Mouse (Mus musculus) liver (tissue): ENCODE measurements at regions not wholly inside any gene's neighbourhood (a gene's known extent, or its start where the extent isn't known, plus 50 kb on each side); places are given as distances from the start of the nearest gene placed in this dataset.
"Not testable (repeated sequence)": the region's sequence is repeated elsewhere in the genome, so short reads cannot be mapped to it uniquely, and the experiment has no call there.

ENCODE experiments used
- DNase-seq: peaks from one replicate; pipeline ENCODE4 v3.0.0-alpha.2; 2020; ENCODE audit warnings: mixed read lengths

DNA sequence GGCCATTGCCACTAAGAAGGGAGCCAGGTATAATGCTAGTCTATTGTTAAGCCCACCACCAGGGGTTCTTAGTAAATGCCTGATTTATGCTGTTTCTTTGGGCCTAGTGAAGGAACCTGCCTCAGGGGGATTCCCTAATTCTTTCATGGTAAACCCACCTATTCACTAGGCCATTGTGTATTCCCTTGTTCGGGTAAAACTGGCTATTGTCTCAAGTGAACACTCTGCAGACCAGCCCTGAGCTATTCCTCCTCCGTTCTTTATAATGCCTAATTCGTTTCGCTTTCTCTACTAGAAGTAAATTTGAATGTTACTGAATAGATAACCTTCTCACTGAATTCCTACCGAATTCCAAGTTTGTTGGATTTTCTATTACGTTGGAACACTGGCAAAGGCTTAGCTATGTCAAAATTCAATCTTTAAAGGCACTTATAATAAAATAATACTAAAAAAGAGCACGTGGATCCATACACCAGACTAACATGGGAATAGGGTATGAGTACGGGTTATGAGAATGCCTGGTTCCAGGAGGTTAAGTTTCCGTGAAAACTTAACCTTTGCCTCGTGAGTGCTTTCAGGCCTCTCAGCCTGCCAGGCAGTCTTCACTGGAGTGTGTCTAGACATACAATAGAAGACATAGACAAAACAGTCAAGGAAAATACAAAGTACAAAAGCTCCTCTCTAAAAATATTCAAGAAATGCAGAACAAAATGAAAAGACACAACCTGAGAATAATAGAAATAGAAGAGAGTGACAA, 536.8 kb upstream of the Cntn5 start:
- not testable (repeated sequence) for DNase-seq

DNA sequence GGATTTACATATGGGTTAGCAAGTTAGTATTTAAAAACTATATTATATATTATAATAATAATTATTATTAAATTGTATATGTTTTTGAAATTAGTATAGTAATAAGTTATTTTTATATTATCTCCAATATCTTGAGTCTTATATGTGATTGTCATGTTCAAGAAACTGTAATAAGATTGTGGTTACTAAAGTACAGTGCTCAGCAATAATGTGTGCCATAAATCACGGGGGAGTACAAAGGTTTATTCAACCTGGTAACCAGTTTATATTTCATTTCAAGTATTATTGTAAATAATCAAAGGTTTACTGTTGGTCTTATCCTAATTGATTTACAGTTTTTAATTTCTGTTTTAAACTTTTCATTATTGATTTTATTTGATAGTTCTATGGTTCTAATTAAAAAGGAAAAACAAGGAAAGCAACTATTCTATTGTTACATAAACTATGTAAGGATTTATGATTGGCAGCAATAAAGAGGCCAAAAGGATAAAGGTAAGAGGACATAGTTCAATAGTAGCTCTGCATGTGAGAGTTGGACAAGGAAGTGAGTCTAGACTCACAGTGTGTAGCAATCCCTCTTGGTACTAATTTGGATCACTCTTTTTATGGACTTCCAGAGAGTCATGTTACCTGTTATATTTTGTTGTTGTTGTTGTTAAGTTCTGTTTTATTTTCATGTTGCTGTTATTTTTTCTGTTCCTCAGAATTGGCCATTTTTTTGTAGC, 532.0 kb upstream of the Cntn5 start:
- no peak for DNase-seq

DNA sequence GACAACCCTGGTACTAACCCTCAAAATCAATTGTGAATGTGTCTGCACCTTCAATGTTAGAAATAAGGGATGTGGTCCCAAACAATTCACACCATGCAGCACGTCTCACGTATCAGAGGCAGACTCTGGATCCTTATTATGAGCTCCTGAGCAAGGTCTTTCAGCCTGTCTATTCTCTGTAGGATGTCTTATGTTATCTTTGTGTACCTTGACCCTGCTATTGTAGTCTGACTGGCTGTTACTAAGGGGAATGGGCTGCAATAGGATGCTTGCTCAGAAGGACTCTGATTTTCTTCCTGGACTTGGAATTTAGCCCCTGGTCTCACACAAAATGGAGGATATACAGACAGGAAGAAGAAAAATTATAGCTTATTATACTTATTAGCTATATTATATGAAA, 531.4 kb upstream of the Cntn5 start:
- no peak for DNase-seq

DNA sequence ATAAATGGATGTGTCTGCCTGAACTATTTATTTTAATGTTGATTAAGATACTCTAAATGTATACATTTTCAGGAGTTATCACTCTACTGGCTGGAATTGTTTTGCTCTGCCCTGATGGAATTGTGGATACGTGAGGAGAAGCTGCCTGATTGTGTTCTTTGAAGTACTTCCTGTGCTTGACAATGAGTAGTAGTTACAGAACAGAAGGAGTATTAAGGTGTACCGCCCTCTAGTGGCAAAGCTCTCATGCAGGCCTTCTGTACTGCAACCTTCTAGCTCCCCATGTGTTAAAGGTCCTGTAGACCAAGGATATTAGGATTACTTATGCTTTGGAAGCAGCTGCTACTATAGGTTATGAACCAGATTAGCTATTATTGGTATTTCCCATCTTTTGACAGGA, 530.4 kb upstream of the Cntn5 start:
- DNase-seq: no peak

DNA sequence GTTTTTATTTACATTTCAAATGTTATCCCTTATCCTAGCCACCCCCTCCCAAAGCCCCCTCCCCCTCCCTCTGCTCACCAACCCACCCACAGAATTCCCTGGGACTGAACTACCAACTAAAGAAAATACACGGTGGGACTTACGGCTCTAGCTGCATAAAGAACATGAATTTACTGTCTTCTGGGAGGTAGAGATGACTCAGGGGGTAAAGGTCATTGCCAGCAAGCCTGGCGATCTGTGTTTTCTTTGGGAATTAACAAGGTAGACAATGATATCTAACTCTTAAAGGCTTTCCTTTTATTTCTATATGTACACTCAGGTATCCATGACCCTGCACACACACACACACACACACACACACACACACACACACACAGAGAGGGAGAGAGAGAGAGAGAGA, 521.9 kb upstream of the Cntn5 start:
- no peak for DNase-seq

DNA sequence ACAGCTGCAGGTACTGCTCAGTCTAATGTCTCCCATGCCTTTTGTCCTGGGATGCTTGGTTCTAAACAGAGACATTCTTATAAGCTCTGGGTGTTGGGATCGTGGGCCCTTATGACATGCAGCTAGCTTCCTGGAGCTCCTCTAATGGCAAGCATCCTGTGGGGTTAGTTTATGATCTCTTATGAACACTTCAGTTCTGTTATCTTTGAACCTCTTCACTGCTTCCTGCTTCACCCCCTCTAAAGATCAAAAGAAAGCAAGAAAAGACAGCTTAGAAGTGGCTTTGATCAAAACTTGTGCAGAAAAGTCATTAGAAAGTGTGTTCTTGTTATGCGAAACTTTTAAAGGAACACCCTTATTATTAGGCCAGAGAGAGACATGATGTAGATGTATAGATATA, 492.3 kb upstream of the Cntn5 start:
- no peak for DNase-seq

DNA sequence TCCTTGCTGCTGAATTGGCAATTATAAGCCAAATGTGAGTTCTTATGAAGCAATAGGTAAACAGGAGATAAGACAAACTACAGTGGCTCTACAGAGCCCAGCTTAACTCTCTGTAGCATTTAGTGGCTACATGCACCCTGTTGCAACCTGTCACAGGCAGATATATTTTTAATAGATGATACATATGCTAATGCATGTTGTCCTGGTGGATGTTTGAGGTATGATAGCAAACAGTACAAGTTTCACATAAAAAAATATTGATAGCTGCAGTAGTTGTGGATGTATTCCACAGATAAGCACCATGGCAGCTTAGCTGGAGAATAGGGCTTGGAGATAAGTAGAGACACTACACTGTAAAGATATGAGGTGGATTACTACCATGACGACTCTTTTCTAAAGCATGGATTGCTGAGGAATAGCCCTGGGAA, 477.1 kb upstream of the Cntn5 start:
- DNase-seq: no peak

DNA sequence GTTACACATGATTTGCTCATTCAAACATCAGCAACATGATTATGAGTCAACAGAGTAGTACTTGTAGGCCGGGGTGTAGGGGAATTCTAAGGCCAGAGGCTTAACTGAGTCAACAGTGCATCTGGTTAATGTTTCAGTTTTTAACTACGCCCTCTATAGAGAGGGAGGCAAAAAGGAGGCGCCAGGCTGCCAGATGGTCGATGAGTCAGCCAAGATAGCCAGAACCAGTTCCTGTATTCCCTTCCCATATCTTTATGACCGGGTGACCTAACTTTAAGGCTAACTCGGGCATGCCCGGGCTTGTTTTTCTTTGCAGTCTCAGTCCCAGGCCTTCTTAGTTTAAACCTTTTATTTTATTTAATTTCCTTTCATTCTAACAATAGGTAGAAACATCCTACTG, 476.0 kb upstream of the Cntn5 start:
- no peak for DNase-seq

DNA sequence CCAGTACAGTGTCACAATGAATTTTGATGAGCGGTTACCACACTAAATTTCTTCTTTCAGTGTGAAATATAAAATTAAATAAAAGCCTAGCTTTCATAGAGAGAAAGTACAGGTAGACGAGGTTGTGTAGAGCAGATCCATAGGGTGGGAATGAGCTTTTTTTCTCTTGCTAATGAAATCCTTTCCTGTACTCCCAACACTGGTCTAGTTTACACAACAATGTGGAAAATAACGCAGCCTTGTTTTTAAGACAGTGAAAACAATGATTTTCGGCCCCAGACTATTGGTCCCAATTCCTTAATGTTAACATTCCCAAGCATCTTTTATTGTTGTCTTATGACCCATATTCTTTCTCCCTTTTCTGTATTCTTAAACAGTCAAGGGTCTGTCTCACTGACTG, 473.5 kb upstream of the Cntn5 start:
- DNase-seq: no peak

DNA sequence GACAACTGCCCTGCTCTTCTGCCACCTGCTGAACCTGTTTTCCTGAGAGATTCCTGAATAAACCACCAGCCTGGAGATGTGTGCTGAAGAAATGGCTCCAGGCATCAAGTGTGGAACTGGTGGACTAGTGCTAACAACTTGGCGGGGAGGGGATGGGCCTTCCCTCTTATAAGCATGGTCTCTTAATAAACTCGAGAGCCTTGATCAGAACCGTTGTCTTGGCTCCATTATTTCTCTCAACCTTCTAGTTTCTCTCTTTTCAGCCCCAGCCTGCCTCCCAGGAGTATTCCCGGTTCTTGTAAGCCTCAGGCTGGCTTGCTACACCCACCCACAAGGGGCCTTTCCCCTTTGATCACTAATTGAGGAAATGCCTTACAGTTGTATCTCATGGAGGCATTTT, 473.0 kb upstream of the Cntn5 start:
- no peak for DNase-seq

DNA sequence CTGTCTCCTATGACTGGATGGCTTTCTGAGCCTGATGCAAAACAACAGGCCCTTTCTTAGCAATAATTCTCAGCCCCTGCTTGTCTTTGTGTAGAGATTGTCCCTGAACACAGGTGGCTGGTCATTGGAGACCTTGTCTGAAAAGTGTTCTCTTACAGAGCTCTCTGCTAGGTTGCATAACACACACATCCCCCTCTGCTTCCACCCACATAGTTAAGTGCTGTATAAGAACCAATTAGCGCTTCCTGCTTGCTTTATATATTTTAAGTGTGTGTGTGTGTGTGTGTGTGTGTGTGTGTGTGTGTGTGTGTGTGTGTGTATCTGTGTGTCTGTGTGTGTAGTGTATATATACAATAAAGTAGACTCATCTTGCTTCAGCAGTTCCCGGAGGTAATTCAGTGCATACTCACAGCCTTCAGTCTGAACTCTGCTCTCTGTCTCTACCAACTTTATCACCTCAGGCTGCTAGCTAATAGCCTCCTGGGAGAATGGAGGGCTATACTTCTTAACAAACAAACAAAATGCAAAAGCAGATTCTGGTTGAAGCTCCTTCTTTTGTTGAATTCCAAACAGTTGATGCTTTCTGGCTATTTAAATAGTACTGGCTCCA, 468.8 kb upstream of the Cntn5 start:
- DNase-seq: no peak

DNA sequence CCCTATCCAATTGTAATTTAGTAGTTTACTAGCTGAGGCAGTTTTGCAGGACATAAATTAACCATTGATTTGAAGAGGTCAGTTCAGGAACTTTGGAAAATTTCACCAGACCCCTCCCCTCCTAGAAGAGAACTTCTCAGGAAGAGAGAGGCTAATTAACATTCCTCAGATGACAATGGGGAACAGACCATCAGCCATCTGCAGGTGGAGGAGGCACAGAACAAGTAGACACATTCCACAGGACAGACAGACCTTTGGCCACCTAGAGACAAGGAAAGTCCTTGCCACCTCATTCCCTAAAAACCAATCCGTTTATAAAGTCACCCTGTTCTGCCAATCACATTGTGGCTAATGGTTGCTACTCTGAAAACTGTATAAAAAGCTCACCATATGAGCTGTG, 463.5 kb upstream of the Cntn5 start:
- DNase-seq: no peak

DNA sequence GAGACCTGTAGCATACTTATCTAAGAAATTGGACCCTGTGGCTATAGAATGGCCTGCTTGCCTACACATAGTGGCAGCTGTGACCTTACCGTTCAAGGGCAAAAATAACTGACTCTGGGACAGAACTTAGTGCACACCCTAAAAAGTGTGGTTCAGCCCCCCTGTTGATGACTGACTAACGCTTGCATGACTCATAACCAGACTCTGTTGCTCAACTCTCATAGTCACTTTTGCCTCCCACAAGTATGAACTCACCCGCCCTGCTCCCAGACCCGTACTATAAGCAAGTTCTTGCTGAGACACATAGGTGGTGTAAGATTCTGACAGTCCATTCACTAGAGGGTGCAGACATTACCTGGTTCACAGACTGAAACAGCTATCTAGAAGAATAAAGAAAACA, 424.3 kb upstream of the Cntn5 start:
- DNase-seq: no peak

DNA sequence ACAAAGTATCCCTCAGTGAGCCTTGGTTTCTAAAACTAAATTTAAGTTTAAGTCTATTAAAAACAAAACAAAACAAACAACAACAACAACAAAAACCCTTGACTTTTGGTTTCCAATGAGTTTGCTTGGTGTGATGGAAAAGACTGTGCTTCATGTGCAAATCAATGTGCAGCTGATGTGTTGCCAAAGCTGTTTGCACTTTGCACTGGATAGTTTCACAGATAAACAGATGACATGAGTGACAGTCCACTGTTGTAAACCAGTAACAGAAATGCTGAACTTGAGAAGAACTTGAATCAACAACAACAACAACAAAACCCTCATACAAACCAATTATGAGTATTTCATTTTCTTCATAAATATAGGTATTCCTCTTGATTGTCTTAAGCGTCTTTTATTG, 412.6 kb upstream of the Cntn5 start:
- no peak for DNase-seq

DNA sequence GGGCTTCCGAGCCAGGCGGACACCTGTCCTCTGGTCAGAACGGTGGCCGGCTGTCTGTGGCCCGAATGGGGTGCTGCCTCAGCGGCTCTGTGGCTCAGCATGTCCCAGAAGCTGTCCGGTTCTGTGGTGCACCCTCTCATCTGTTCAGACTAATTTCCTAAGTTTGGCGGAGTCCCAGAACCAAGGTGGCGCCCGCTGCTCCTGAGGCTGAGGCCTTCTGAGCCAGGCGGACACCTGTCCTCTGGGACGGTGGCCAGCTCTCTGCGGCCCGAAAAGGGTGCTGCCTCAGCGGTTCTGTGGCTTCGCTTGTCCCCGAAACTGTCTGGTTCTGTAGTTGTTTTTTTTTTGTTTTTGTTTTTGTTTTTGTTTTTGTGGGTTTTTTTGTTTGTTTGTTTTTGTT, 392.5 kb upstream of the Cntn5 start:
- not testable (repeated sequence) for DNase-seq

DNA sequence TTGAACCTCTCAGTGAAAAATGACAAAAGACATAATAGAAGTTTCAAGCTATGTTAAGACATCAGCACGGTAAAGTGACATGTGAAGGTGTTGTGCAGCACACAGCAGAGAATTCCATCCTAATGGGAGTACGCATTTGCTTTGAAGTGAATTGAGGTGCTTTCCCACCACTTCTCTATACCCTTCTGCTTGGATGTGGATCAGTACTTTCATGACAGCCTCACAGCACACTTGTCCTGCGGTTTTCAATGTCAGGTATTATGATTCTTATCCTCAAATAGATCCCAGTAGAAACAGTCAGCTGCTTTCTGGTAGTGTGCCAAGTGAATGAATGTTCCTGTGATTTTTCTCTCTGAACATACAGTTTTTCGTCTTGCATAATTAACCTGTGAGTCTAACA, 380.6 kb upstream of the Cntn5 start:
- DNase-seq: no peak

DNA sequence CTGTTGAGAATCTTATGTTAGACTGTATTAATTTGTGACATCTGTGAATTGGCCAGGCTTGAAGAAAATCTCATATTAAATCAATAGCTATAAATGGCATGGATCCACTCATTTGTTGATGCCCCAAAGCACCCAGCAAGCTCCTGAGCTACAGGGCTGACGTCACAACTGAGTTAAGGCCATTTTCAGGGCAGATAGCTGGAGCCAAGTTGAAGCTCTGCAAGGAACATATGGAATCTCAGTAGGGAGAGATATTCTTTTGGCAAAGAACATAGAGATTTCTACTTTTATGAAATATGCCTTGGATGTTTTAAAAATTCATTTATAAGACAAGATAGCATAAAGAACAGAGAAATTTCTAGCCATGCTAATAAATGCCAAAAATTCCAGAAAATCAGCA, 380.0 kb upstream of the Cntn5 start:
- no peak for DNase-seq

DNA sequence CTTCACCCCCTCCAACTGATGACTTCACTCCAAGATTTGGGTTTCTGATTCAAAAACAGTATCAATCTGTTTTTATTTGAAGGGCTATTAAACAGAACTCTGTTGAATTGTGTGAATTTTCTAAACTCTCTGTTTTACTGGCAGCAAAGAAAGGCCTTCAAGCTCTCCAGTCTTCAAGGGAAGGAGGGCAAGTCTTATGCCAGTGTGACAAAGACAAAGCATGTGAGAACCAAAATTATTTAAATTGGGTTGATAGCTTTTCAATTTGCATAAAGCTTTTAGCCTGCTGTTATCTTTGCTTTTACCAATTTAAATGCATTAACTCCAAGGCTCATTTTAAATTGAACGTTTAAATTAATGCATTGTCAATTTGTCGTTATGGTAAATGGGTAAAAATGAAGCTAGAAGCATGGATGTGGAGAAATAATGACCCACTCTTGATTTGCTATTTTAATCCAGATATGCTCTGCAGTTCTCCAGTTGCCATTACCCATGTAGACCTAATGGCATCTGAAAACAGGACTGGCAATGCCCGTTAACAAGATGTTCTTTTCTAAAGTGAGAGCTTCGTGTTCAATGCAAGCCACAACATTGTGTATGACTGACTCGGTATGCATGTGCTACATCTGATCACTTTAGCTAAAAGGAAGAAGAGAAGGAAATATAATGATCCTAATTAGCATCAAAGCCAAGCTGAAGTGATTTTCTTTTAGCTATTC, 375.0 kb upstream of the Cntn5 start:
- DNase-seq: no peak

DNA sequence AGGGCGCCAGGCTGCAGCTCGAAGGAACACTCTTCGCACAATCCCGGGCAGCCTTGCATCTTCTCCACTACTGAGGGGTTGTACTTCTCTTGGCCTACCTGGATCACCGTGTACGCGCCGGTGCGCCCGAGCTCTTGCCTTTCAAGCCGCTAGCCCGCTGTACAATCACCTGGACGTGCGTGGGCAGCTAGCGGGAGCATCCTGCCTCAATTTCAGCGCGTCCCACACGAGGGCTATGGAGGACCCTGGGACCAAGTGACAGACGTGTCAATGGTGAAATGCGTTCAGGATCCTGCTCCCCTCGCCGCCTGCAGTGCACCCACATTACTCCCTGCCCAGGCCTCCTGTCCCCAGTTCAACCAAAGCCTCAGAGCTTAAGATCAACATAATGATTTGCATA, 373.2 kb upstream of the Cntn5 start:
- DNase-seq: no peak

DNA sequence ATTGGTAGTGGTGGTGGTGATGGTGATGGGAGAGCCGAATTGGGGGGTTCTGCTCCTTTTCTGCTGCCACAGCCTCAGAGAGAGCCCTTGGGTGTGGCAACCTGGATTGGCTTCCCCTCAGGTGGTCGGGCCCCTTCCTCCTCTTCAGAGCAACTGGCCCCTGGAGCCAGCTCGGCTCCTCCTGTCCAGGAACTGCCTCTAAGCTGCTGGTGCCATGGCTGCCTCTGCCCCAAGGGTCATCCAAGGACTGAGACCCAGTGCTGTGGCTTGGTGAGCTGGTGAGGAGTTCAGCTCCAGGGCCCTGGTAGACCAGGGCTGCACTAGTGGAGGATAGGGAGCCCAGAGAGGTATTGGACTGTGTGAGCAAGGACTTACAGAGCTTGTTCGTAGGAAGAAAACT, 372.4 kb upstream of the Cntn5 start:
- DNase-seq: no peak

DNA sequence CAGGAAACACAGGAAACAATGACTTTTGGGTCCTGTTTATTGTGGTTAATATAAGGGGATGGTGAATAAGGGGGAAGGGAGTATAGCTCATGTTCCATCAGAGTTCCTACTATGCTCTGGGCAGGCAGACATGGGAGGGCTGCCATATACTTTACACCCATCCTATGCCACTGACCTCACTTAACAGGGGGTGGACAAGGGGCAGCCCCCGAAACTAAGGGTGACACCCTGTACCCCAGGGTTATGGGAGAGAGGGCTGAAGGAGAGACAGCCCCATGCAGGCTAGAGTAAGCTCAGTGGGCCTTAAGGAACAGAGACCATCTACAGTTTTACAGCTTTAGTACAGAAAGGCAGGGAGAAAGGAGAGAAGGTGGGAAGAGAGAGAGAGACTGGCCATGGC, 352.3 kb upstream of the Cntn5 start:
- DNase-seq: no peak

DNA sequence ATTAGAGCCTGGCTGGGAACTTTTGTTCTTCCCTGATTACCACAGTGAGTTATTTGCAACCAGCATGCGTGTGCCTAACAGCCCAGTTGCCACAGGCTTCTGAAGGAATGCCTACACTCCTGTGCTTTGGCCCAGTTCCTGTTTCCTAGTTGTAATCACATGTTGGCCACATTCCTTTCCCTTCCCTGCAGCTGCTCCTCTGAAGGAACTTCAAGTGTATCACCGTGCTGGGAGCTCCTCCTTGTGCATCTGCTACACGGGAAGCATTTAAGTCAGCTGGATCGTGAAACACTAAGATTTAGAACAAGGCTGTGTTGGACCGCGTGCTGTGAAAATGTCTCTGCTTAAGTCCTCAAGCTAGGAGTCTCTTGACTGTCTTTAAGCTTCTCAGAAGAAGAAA, 302.3 kb upstream of the Cntn5 start:
- DNase-seq: peak; percentile 2

DNA sequence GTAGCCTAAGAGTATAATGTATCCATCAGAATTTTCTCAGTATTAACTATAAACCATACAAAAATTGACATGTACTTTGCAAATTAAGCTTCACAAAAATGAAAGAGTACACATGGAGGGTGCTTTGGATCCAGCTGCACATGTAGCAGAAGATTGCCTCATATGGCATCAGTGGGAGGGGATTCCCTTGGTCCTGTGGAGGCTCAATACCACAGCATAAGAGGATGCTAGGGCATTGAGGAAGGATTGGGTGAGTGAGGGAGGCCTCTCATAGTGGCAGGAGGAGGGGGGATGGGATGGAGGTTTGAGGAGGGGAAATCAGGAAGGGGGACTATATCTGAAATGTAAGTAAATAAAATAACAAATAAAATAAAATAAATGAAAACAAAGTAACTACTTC, 301.7 kb upstream of the Cntn5 start:
- no peak for DNase-seq

DNA sequence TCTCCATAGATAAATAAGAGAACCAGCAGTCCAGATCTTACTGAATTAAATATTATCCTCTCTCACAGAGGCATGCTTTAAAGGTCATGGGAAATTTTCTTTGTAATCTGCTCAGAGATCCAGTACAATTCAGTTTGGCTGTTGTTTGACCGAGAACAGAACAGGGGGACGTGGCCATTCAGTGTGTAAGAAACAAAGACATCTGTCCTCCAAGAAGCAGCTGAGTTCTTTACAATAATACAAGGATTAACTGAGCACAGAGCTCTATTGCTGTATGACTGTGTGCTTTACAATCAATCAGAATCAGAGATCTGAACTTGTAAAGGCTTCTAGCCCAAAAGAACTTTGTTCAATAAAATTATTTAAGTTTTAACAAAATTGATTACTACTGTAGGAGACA, 287.6 kb upstream of the Cntn5 start:
- DNase-seq: no peak
